Mouse (Mus musculus): ENCODE results near the gene Mpnd.
A peak's percentile ranks its signal among the peaks of the same experiment; 100 is the strongest.

Gene Mpnd

DNA sequence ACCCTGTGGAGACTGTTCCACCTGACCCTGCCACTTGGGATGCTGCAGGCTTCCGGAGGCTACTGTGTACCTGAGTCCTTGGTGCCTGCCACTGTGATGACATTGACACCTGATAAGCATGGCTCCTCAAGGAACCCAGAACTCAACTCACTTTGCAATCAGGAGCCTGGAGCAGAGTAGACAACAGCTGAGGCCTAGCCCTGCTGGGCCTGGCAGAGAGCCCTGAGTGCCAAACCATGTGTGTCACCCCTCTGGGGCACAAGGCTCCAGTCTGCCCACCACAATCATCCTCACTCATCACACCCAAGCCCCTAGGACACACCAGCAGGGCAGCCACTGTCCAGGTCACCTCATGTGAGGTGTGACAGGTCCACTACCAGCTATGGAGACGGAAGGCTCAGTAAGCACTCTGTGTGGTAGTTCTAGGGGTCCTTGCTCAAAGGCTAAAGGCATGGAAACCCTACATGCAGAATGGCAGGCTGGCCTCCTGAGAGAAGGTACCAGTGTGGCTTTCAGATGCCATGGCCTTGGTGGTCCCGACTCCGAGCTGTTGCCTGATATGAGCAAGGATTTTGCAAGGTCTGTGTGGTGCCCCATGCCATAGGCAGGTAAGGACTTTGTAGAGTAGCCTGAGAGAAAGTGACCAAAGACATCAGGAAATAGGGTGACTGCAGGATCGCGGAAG is 15.0 kb downstream of the Mpnd start:
- no peak for DNase-seq

- DNase-seq: no peak
These were observed 15.8 kb downstream of the Mpnd start for GRCm38 (mm10) chr17:56021161-56021910.

DNA sequence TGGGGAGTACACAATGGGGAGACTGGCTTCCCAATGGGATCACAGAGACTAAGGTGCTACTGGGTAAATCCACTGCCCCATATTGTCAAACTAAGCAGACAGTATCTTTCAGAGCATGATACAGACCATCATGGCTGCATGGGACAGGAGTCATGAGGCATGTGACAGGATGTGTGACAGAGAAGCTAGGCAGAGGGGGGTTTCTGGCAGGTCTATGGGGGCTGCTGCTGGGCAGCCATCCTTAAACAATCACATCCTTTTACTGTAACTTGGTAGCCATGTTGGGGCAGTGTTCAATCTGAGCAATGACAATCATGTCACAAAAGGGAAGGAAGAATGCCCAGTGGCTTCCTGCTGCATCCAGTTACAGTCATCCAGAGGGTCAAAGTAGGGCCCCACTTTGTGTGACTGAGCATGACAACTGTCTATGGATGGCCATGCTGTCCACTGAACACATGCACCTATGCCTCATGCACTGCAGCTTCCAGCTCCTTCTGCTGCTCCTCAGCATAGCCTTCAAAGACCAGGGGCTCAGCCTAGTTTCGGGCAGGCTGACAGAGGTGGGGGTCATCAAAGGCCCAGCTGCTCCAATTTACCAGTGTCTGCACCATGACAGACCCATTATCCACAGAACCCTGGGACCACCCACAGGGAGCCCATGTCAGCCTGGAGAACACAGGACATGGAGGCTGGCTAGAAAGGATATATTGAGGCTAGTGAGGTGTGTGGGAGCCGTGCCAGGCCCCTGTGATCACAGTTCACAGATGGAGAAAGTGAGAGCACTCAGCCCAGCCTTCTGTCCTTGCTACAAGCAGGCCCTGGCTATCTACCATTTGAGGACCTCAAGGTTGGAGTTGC is 16.8 kb downstream of the Mpnd start:
- peak; percentile 34 for DNase-seq

DNA sequence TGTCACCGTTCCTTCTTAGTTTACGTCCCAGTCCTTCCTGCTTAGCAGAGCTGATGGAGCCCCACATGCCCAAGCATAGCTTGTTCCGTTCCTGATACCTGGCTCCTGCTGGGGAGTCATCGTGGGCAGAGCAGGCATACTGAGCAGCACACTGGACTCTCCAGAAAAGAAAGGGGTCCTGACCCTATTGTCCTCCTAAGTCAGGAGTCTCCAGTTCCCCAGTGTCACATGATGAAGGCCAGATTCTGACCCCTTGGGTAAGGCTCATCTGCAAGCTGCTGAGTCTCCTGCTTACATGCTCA is 17.4 kb downstream of the Mpnd start:
- DNase-seq: no peak

DNA sequence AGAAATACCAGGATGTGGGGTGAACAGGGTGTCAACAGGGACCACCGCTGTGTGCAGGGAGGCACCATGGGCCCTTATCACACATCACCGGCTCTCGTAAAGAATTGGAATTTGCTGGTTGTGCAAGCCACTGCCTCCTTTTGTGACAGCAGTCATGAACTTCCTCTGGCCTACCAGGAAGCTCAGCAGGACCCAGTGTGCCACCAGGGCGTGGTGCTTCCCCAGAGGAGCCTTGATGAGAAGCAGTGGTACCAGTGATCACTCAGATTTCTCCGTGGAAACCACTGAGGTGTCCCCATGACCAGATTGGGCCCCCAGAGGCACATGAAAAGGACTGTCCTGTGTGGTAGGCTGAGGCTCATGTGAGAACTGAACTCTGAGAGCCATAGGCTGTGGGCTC is 17.9 kb downstream of the Mpnd start:
- DNase-seq: no peak

GRCm38 (mm10) chr17:56024476-56024875 is 19.0 kb downstream of the Mpnd start:
- DNase-seq: no peak

GRCm38 (mm10) chr17:56024931-56025330 is 19.4 kb downstream of the Mpnd start:
- no peak for DNase-seq

GRCm38 (mm10) chr17:56026303-56026702 is 20.8 kb downstream of the Mpnd start:
- no peak for DNase-seq

DNA sequence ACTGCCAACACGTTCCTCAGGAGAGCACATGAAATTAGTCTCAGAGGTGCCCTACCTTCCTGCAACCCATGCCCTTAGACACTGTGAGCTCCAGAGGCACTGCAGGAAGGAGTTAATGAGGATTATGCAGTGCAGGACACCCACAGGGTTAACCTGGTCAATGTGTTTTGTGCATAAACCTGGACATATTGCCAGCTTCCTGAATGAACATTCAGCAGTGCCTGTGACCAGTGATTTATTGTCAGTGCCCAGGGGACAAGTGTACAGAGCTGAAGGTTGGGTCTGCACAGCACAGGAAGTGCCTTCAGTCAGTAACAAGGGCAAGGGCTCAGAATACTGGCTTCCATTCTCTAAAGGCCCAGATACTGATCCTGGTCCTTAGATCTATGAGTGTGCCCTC is 21.4 kb downstream of the Mpnd start:
- DNase-seq: no peak

DNA sequence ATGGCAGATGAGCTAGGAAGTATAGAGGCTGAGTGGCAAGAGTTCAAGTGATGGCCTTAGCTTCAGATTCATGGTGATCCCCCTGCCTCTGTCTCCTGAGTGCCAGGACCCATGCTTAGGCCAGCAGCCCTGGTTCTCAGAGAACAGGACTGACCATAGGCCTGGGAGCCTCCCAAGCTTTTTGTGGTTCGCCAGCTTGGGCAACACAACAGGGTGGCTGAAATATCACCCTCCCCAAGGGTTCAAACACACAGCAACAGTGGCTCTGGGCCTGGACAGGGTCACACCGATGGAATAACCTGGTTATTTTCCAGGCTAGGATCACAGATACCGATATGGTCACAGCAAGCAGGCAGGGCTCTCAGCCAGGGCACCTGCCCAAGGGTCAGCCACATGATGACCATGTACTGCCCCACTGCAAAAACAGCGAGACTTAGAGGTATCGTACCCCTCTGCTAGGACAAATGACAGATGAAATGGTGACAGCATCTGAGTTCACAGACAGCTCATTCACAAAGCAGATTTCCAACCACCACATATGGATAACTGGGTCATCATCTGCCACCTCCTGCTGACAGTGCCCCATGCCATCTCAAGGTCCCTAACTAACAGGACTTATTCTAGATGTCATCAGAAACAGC is 22.4 kb downstream of the Mpnd start:
- DNase-seq: peak; percentile 59

DNA sequence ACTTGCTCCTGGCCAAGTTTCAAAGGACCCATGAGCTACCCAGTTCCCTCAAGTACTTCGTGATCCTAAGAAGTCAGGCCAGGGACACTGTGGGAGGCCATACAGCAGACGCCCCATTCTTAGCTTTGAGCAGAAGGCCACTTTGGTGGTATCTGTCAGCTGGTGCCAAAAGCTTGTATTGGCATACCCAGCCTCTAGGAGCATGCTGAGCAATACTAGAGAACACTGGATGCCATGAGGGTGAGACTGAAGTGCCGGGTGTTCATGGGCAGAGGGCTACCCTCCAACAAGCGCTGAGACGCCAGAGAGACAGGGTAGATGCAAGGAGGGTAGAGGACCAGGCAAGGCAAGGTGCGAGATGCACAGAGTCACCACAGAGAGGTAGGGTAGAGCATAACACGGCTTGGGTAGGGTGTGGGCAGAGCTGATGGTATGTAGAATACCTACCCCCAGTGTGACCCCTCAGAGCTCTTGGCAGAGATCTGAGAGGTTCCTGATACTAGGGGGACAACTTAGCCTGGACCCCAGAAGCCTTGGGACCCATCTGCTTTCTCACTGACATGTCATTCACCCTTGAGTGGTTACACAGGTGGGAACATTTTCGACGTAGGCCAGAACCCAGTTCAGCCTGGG is 24.8 kb downstream of the Mpnd start:
- DNase-seq: no peak

DNA sequence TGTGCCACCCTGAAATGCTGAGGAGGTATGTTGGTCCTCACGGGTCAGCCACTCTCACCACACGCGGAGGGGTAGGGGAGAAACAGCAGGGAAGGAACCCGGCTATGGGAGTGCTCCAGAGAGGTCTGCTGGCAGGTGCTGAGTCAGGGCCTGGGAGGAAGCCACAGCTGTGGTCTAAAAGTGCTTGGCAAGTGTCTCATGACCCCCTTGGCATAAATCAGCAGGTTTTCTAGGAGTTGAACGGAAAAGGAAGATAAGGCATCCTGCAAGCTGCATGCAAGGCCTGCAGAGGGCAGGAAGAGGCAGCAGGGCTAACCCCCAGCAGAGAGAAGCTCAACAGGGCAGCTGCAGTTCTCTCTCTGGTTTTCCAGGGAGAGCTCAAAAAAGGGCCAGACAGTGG is 25.4 kb downstream of the Mpnd start:
- DNase-seq: no peak

- DNase-seq: no peak
These were observed 25.9 kb downstream of the Mpnd start for GRCm38 (mm10) chr17:56031431-56031830.

GRCm38 (mm10) chr17:56032127-56032733 is 26.7 kb downstream of the Mpnd start:
- DNase-seq: no peak

- no peak for DNase-seq
These were observed 27.3 kb downstream of the Mpnd start for GRCm38 (mm10) chr17:56032831-56033230.

- DNase-seq: no peak
These were observed 28.7 kb downstream of the Mpnd start for GRCm38 (mm10) chr17:56034040-56034725.

DNA sequence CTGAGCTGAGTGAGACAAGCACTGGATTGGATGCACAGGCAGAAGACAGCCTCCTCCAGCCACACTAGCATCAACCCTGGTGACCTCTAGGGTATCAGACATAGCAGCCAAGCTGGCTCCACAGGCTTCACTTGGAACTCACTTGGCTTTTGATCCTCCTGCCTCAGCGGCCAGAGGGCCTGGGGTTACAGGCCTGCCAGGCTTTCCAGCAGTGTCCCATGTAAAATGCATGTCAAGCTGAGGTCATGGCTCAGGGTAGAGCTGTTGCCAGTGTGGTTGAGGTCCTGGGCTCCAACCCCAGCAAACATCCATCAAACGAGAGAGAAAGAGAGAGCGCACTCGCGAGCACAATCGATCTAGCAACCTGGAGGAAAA is 29.2 kb downstream of the Mpnd start:
- no peak for DNase-seq

DNA sequence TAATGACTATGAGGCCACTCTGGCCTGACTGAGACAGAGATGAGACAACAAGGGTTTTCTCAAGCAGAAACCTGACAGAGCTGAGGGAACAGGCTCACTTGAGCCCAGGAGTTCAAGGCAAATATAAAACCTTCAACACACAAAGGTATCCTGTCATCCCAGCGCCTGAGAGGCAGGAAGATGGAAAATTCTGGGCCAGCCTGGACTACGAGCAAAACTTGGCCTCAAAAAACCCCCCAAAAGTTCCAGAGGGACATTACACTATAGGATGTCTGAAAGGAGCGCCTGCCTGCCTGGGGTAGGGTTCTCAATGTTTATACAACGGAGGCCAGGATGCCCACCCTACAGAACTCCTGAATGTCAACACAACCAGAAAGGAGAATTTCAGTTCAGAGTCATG is 29.7 kb downstream of the Mpnd start:
- no peak for DNase-seq

GRCm38 (mm10) chr17:56036176-56036900 is 30.8 kb downstream of the Mpnd start, which contains the start of gene Sh3gl1:
Gene Sh3gl1 (minus strand): TSS chr17:56036635.
- peak; percentile 99 for DNase-seq

DNA sequence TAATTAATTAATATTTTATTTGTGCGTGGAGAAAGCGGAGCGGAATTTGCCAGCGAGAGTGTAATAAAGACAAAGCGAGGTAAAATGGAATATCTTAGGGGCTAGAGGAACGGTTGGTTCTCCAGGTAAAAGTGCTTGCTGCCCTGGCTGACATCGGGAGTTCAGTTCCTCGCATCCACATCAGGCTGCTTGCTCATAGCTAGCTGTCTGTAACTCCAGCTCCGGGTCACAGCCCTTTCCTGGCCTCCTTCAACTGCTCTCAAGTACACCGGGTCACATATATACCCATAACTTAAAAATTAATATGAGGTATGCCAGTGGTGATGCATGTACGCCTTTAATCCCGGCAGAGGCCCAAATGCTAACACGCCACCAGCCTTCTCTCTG is 31.4 kb downstream of the Mpnd start:
- DNase-seq: no peak

Data from retina, postnatal 1 day (tissue).